Mouse (Mus musculus) megakaryocyte-erythroid progenitor cell, adult 5-6 weeks (primary cell): ENCODE measurements around the gene Tkt. TPM values are rescaled to one million over a fixed set of nuclear protein-coding genes. Genes with fewer than 3 reads are reported as not detected.

Source experiments
- ATAC-seq: replicated peaks from 2 replicates; pipeline ENCODE4 v1.8.0; 2016; ENCODE audit warnings: mild to moderate bottlenecking, inconsistent platforms; ENCODE audit not compliant: severe bottlenecking, poor library complexity, low FRiP score, low TSS enrichment
- total RNA-seq, 2 experiments: library from RNA; stranded (forward) in 1 of 2; stranded (reverse) in 1 of 2; fragments of 200-1000, 215-1000 nt in 1 of 2; fragments of >200 nt in 1 of 2; fragmentation: Nextera tagmentation in 1 of 2; gene quantifications; 2 replicates each; pipeline ENCODE4 v1.2.3; 2014 to 2017

Tkt gene
- total RNA-seq, 2 experiments from 2014 or later, result 485 to 571 TPM

DNA sequence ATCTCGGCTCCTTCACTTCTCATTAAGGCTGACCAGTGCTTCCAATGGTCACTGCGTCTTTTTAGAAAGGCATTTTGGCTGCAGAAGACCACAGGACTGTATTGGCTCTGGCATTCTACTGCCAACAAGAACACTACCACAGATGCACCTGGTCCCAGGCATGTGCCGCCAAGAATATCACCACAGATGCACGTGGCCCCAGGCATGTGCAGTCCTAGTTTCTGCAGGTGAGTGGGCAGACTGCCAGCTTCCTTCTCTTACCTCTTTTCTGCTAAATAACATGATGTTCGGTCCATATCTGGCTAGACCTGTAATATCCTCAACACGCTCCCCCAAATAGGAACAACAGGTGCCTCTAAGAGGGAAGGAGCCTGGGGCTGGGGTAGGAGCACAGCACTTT lies 60.0 kb downstream of the Tkt start:
- ATAC-seq, result no peak

GRCm38 (mm10) chr14:30609499-30609898 lies 61.3 kb downstream of the Tkt start:
- ATAC-seq, result no peak

DNA sequence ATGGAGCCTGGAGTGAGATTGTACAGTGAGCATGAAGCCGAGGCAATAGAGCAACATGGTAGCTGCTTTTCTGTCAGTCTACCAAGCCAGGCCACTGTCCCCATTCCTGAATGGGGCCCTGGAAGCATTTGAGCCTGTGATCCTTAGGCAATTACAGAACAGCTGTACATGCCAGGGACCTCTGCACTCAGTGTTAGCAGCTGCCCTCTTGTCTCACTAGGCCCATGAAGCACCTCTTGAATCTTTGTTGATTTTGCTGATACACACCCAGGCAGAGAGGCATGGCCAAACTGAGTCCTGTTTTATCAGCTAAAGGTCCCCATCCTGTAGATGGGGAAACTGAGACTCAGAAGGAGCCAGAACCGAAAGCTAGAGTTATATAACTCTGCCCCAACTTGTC lies 62.1 kb downstream of the Tkt start:
- ATAC-seq, result no peak

GRCm38 (mm10) chr14:30610940-30611339 lies 62.8 kb downstream of the Tkt start:
- ATAC-seq, result no peak

DNA sequence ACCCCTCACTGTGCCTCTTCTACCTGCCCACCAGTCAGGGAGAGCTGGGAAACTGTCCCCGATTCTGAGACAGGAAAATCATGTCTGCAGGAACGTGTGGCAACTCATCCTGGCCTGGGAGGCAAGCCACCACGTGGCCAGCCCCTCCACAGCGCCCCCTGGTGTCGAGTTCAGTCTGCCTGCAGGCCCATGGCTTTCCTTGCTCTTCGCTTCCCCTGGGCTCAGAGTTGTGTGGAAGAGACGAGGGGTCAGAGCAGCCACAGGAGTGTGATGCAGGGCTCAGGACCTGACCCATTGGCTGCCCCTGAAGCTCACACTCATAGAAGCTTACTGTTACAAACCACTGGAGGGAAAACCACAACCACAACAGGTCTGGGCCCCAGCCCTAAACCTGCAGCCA lies 64.4 kb downstream of the Tkt start:
- peak; percentile 74 for ATAC-seq

GRCm38 (mm10) chr14:30612962-30613715 lies 65.0 kb downstream of the Tkt start:
- ATAC-seq, result no peak

DNA sequence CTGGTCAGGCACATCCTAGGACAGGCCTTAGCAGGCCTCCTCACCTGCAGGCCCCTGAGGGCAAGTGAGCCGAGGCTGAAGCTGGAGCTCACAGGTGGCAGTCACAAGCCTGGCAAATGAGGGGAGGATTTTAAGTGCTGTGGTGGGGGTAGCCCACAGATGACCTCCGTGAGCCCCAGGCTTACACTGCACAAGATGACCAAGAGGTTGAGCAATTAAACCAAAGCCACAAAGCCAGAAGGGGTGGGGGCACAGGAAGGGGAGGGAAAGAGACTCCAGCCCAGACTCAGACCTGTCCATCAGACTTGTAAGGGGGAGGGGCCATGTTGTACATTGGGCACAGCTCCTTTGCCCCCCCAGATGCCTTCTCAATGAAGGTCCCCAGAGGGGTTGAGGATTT lies 68.6 kb downstream of the Tkt start:
- ATAC-seq, result no peak

GRCm38 (mm10) chr14:30618746-30619275 lies 70.7 kb downstream of the Tkt start:
- no peak for ATAC-seq

GRCm38 (mm10) chr14:30619982-30620578 lies 71.9 kb downstream of the Tkt start:
- no peak for ATAC-seq

- no peak for ATAC-seq
Observed at GRCm38 (mm10) chr14:30622130-30622529, 74.0 kb downstream of the Tkt start.

DNA sequence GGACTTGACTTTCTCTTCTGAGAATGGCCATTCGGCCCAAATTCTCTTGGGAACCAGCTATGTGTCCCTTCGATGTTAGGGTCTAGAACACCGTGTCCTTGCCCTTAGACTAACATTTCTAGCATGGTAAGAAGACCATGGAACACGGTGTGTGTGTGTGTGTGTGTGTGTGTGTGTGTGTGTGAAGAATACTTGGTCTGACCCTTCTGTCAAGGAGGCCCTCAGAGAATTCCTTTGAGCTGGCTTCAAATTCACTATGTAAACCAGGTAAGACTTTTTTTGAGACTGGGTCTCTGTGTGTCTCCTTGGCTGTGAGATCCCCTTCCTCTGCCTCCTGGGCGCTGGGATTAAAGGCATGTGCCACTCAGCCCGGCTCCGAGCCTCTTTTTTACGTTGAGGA lies 74.4 kb downstream of the Tkt start:
- ATAC-seq, result no peak

Other genes with a start within 250 kb of the Tkt start
- 35.9 and 49.6 TPM in 2 replicates for gene Dcp1a, start 68.8 kb upstream of the Tkt start, total RNA-seq (2014; fragmentation: Nextera tagmentation)
- gene Dcp1a, start 68.8 kb upstream of the Tkt start, total RNA-seq (2017), result 25.8 and 32.0 TPM in 2 replicates
- 0.62 and 4.9 TPM in 2 replicates for gene Cacna1d, start 56.9 kb upstream of the Tkt start, total RNA-seq (2014; fragmentation: Nextera tagmentation)
- 0.05 and 1.3 TPM in 2 replicates for gene Cacna1d, start 56.9 kb upstream of the Tkt start, total RNA-seq (2017)
- gene Prkcd, start 77.9 kb downstream of the Tkt start, total RNA-seq (2014; fragmentation: Nextera tagmentation), result 33.4 and 47.3 TPM in 2 replicates
- gene Prkcd, start 77.9 kb downstream of the Tkt start, total RNA-seq (2017), result 20.7 and 32.0 TPM in 2 replicates
- gene Rft1, start 106.0 kb downstream of the Tkt start, total RNA-seq (2014; fragmentation: Nextera tagmentation), result 15.4 and 23.5 TPM in 2 replicates
- 7.6 and 18.7 TPM in 2 replicates for gene Rft1, start 106.0 kb downstream of the Tkt start, total RNA-seq (2017)
- gene Sfmbt1, start 166.5 kb downstream of the Tkt start, total RNA-seq (2014; fragmentation: Nextera tagmentation), result 22.3 and 26.3 TPM in 2 replicates
- gene Sfmbt1, start 166.5 kb downstream of the Tkt start, total RNA-seq (2017), result 12.7 and 13.7 TPM in 2 replicates